Mouse (Mus musculus) cortical plate, adult 2 months (tissue): ENCODE measurements around the gene Mme.

Experiments used
- CTCF ChIP-seq: fragments of 200-500 bp; IDR thresholded peaks from 2 replicates; pipeline ENCODE4 v1.5.1; 2011; ENCODE audit warnings: mild to moderate bottlenecking, control low read depth, low read length; ENCODE audit not compliant: insufficient read depth; ENCODE audit errors: extremely low read depth
- POLR2A ChIP-seq: fragments of 200-500 bp; IDR thresholded peaks from 2 replicates; pipeline ENCODE4 v1.6.1; 2011; ENCODE audit warnings: mild to moderate bottlenecking, low read length, control low read depth; ENCODE audit not compliant: insufficient read depth; ENCODE audit errors: extremely low read depth

DNA sequence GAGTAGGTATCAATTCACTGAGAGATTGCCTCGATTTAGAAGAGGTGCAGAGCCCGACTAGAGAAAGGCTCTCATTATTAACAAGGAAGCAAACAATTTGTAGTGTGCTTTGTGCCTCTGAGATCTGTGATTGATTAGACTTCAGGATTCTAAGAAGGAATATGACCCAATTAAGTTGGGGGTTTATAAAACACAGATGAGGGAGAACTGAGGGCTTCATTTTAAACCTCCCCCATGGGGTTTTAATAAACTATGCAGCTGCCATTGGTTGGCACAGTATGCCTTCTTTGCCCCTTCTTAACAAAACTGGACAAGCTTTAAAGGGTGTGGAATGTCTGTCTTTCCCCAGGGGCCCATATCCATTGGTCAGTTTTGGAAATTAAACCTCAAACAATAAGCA, 5.4 kb upstream of the Mme start:
- TF ChIP-seq CTCF = no peak
- TF ChIP-seq POLR2A = no peak
